Mouse (Mus musculus) right cerebral cortex, postnatal 10 days (tissue): ENCODE measurements around the gene Aldh9a1.

Experiments
- DNase-seq, 2 experiments: peaks; one replicate each; pipeline ENCODE4 v3.0.0; 2021; ENCODE audit warnings: low spot score in 2 of 2

The Aldh9a1 gene

DNA sequence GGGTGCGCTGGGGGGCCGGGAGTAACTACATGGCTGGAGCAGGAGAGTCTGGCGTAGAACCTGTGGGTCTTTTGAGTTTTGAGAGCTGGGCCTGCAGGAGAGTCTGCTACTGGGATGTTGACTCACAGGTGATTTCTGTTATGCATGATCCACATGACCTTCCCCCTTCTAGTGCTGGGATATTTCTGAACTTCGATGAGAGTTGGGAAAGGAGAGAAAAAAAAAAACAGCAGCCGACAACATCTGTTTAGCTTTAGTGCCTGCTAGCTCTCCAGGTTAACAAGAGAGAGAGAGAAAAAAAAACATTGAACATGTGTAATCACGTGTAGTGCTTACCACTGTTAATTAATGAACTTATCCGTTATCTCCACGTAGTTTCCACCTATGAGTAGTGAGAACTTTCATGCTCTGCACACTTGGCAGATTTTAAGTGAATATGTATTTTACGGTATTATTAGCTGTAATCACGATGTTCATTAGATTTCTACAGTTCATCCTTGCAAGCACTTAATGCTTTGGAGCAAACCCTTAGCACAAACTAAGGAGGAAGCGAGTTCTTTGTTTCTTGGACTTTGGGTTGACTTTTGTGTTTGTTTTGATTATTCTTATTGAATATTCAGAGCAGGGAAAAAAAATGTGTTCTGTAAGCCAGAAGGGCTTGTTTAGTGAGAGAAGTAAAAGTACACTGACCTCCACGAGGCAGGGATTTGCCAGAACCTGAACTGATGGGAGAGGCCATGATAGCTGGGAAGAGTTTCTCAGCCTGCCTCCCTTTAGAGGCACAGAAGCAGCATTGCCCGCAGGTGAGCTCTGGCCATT, 1.0 kb downstream of the Aldh9a1 start:
- no peak for DNase-seq

DNA sequence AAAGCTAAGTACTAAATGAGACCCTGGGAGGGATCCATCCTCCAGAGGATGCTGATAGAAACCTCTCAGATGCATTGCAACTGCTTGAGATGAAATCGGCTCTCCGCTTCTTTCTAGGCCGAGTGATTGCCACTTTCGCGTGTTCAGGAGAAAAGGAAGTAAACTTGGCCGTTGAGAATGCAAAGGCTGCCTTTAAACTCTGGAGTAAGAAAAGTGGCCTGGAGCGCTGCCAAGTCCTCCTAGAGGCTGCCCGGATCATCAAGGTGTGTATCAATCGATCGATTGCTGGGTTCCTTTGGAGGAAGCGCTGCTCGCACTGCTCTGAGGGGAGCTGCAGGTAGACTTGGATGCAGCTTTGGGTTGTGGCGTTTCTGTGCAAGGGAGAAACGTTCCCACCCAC, 2.6 kb downstream of the Aldh9a1 start:
- no peak for DNase-seq

DNA sequence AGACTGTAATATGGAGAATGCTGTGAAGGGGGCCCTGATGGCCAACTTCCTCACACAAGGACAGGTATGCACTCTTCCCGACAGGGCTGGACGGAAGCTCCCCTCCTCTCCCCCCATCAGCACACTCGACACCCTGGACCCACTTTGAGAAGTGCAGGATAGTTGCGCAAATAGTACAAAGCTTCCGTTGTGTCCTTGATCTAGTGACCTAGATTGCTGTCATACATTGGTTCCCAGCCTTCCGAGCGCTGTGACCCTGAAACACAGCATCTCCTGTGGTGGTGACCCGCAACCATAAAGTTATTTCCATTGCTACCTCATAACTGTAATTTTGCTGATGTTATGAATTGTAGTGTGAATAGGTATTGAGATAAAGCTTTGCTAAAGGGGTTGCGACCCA, 7.6 kb downstream of the Aldh9a1 start:
- DNase-seq, result no peak

DNA sequence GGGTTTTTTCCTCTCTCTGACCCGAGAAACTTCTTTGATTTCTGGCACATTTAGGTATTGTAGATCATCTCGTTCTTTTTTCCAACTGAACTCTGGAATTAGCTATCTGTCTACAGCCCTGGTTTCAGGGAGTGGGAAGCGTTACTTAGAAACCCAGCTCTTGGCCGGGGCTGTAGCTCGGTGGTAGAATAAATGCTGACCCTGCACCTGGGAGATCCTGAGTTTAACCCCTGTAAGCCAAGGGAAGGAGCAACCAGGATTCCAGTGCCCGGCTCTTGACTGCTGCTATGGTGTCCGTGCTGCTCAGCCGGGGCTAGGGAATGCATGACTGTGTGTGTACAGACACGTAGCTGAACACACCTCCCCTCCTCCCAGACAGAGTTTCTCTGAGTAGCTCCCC, 8.9 kb downstream of the Aldh9a1 start:
- DNase-seq, result no peak

DNA sequence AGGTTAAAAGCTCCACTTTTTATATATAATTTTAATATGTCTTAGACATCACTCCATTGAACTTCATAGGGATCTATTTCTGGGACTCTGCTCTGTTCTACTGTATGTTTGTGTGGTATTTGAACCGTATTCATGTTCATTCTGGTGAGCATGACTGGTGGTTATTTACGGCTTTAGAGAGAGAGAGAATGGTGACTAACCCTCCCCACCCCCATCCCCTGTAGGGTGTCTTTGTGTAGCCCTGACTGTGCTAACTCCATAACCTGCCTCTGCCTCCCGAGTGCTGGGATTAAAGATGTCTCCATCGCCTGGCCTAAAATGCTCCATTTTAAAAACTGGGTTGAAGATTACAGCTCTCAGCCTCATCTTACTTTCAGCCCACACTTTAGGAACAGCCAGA, 10.5 kb downstream of the Aldh9a1 start:
- no peak for DNase-seq

DNA sequence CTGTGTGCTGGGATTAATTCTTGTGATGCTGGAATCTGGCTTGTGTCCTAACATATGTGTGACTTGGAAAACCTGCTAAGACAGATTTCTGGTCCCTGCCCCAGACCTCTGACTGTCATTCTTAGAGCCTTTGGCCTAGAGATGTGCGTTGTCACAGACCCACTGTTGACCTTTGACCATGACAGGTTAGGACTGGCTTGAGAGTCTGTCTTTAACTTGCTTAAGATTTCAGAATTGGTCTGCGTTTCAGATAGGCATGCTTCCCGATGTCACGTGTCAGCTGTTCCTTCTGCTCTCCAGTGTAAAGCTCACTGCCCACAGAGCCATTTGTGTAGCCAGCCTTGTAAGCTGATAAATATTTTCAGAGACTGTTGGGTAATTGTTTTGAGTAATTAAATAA, 13.0 kb downstream of the Aldh9a1 start:
- DNase-seq, result no peak

DNA sequence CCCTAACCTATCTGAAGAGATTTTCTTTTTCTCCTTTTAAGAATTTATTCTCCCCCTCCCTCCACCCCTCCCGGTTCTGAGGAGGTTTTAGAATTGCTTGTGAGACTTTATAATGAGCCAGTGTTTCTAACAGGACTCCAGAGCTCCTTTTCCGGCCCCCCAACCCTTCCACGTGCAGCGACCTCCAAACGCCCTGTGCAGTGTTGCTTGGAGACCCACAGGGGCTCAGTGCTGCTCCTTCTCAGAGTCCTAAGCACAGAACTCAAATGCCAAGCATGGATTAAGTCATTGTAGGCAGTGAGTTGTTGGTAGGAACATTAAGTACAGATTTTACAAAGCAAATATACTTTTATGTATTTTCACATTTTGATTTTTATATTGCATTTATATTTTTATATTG, 13.5 kb downstream of the Aldh9a1 start:
- DNase-seq, result no peak

DNA sequence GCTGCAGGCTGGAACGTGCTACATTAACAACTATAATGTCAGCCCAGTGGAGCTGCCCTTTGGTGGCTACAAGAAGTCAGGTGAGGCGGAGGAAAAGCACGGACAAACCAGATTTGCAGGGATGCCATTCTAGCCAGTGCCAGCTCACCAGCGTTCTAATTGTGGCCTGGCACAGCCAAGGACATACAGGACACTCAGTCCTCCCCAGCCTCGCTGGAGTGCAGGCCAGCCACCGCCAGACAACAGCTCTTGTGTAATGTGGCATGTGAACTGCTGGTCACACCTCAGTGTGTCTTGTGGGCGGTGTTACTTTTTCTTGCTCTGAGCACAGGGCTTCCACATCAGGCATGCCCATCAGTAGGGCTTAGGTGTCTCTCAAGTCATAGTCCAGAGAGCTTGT, 16.0 kb downstream of the Aldh9a1 start:
- DNase-seq, result no peak

DNA sequence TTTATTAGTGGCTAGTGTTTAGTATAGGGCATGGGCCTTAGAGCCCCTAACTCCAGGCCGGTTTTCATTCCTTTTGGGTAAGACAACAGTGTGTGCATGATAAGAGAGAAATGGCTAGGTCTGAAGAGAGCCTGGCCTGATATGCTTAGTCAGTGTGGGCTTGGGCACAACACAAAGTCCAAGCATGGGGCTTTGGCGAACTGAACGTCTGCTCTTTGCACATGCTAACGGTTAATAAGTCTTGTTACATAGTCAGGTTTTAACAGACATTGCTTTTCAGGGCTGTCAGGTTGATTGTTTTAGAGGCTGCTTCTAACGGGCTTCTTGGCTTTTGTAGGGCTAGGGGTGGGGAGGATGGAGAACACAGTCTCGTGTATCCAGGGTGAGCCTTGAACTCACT, 16.8 kb downstream of the Aldh9a1 start:
- DNase-seq, result no peak

DNA sequence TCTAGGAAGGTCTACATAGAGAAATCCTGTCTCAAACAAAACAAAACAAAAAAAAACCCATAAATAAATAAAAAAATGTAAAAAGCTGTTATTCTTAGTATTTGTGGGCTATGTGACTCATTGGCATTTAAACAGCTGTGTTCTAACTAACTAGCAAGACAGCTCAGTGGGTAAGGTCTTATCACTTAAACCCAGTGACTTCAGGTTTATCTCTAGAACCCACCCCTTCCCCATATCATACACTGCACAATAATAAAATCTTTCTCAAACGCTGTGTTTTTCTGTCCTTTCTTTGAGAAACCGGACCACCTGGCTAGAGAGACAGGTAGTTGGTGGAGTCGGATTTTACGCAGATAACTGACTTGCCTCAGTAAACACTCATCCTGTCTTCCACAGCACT, 18.2 kb downstream of the Aldh9a1 start:
- DNase-seq, result no peak

DNA sequence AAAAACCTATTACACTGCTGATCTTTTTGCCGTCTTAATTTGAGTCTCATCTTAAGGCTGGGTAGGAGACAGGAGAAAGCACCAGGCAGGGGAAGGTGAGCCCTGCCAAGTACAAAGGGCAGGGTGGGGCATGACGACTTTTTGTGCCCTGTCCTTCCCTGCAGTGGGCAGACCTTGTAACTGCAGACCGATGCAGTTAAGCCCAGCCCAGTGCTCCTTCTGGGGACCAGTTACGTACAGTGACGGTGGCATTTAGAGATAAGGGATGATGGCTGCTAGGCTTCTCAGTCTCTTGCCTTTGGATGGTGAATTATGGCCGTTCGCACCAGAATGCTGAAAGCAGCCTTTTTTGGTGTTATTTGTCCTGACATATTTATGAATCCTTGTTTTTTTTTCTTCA, 18.7 kb downstream of the Aldh9a1 start:
- no peak for DNase-seq

DNA sequence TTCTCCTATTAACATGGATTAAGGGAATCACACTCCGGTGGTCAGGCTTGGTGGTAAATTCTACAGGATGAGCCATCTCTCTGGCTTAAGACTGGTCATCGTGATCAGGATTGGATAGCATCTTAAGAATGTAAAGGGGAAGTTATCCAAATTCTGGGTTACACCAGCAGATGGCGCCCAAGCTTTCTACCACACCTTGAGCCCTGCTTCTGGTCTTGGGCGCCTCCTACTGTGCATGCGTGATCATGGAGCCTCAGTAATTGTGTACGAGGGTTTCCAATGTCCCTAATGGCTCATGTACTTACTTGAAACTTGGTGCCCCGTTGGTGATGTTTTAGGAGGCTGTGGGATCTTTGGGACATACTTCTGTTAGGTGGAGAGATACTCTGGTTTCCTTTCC, 20.1 kb downstream of the Aldh9a1 start:
- DNase-seq, result peak; percentile 79 to 87

DNA sequence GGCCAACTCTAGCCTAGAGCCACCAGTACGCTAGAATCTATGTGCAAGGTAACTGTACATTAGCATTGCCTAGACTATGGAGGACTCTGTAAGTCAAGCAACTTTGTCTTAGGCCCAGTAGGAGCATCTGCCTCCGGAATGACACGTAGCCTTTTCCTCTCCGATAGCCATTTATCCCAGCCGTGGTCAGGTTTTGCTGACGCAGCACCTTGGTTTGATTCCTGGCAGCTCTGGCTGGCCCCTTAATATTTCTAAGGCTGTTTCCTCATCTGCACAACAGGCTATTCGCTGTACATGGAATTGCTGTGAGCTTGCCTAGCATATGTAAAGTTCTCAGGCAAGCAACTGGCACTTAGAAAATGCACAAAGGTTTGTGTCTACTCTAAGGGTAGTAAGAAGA, 22.9 kb downstream of the Aldh9a1 start:
- DNase-seq, result no peak

DNA sequence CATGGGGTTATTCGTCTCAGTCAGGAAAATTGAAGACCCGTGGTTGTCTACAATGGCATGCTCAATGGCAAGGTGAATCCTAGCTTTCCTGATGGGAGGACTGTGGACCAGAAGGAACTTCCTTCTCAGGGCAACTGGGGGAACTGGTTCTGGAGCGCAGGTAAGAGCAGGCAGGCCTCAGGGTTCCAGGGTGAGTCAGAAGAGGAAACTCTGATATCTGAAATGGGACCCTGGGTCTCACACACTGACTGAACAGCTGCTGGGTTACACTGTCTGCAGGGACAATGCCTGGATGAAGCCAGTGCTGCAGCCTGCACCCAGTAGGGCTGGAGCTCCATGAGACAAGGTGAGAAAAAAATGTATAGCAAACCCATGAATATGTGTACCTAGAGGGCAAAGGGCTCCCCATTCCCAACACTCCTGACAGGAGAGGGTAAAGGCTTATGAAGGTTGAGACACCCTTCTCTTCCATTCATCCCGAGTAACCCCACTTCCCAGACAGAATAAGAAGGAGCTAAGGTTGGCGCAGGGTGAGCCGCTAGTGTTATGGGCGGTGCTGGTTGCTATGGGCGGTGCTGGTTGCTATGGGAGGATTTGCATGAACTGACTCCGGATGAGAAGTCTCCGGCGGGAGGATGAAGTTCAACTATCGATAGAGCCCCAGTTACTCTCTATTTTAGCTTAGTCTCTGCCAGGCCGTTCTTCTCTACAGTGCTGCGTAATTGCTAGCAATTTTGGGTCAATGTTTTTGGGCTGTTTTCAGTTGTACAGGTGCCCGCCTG, 24.4 kb downstream of the Aldh9a1 start:
- DNase-seq, result no peak

DNA sequence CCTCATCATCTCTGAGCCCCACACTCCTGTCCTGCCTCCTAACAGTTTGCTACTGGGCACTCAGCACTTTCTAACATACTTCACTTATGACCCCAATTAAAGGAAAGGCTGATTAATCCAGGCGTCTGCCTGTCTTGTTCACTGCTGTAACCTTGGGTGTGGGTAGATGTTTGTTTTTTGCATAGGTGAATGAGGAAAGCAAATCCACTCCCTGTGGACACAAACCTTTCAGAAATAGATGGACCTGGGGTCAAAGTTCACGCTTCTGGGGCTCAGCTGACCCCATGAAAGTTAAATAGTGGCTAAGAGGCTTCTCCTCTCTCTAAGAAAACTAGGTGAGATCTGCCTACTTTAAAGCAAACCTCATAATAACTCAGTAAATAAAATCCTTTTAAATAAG, 25.2 kb downstream of the Aldh9a1 start:
- DNase-seq, result no peak

DNA sequence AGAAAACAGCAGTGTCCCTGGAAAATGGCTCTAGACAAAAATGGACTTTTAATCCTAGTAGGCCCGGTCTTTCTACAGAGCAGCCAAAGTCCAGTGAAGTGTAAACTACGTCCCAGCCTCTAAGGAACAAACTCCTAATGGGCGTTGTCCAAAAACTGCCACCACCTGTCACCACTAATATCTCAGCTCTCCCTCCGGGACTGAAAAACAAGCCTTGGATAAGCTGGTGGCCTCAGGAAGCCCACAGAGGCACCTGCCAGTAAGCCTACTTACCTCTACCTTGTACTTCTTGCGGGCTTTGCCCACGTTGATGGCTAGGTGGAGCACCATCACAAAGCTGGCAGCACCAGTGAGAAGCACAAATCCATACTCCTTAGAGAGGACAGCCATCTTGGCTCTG, 28.2 kb downstream of the Aldh9a1 start:
- no peak for DNase-seq

DNA sequence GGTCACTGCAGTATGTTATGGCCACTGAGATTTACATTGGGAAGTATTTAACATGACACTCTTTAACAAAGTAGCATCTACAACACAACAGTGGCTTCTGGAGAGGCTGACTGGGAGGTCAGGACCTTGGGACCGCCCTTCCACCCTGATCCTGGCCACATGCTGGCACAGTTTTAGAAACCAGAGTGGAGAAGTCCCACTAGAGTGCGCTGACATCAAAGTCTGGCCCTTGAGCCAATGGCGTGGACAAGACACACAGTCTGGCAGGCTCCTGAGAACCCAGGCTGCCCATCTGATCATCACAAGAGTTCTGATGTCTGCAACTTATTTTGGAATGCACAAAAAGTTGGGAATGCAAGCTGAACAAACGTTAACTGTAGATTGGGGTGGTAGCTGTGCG, 30.0 kb downstream of the Aldh9a1 start:
- DNase-seq, result no peak

DNA sequence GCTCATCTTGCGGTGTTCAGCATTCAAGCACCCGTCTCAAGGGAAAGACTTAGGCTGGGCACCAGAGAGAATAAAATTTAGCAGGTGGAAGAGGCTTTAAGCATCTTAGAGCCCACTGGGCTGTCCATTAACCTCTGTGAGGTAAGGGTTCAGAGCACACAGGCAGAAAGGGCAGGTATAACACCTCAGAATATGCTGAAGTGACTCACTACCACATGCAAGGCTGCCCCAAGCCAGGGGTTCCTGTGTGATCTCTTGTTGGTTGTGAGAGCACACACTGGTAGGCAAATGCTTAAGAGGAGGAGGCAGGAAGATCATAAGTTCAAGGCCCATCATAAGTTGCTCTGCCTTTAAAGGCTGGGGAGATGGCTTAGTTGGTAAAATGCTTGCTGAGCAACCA, 30.4 kb downstream of the Aldh9a1 start:
- no peak for DNase-seq

DNA sequence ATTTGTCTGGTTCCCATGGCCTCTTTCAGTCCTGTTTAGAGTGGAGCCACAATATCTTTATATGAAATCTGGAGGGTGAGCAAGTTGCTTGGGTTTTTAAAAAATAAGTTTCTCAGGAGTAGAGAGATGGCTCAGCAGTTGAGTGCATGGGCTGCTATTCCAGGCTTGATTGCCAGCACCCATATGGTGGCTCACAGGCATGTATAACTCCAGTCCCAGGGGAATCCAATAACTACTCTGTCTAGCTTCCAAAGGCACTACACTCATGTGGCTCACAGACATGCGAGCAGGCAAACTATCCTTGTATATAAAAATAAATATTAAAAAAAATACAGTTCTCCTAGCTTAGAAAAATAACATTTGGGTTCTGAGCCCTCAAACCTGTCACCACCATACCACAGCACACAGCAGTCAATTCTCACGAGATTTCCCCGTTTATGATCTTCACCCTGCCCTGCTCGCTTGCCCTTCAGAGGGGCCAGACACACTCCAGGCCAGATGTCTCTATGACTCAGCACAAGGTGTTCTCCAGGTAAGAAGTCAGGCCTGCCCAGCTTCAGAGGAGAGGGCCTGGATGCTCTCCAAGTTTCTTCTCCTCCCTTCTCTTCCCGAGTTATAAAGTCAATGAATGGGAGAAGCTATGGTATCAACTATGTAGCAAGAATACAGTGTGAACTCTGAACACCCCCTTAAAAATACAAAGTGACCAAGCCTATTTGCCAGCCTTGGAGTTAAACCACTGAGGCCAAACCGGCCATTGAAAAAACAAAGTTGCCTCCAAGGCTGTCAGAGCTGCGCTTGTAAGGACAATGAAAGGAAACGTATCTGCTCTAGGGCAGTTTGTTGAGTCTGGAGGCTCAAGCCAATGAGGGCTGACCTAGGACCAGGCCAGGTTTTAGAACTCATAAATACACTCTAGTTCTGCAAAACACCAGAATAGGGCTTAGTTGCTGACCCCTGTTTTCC, 31.5 kb downstream of the Aldh9a1 start:
- DNase-seq, result no peak

DNA sequence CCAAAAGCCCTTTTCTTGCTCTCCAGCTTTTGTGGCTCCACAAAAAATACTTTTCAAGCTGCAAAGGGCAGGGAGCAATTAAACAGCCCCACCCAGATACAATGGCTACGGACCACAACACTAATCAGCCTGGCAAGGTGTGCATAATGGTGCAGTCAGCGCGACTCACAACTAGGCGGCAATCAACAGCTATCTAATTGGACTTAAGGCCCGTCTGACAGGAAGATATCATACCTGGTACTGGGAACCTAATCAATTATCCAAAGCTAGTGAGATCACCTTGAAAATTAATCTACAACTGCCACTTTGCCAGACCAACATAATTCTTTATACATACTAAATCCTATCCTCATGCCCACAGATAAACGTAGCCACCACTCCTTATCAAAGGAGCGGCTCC, 32.5 kb downstream of the Aldh9a1 start:
- DNase-seq, result no peak

DNA sequence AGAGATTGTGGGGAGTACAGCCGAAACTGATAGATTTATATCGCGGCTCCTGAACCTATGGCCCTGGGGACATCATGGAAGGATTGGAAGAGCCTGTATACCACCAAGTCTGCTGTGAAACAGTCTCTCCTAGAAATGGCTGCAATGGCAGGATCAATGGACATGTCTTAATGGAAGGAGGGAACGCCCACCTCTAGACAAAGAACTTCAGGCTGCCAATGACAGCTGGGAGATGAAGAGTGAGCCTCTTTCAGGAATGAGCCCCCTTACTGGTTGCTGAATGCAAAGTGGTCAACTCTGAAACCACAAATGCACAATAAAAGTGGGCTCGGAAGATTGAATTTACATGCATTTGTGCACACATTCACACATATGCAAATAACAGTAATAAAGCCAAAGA, 33.0 kb downstream of the Aldh9a1 start:
- no peak for DNase-seq

DNA sequence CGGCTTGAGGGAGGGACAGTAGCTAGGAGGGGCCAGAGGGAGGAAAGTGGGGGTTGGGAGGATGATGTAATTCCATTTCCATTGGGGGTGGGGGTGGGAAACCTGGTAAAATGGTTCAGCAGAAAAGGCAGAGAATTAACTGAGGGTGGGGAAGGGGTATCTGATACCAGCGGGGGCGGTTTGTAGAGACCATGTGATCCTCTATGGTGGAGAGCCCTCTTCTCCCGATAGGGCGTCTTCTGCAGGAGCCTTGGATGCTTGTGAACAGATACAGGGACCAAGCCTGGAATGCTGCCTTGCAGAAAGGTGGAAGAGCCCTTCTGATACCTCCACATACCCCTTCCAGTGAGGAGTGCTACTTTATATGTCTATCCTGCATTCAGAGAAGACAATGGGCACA, 33.4 kb downstream of the Aldh9a1 start:
- no peak for DNase-seq
